Mouse (Mus musculus) intestine, embryonic 15.5 days (tissue): ENCODE results near the gene Rpl29. TPM values are rescaled to one million over a fixed set of nuclear protein-coding genes. Genes with fewer than 3 reads are reported as not detected.

Source experiments
- ATAC-seq: fragments of 200-750 bp; cut with Nextera tagmentation; 2 replicates; pipeline ENCODE4 v1.8.0; 2017; ENCODE audit warnings: moderate TSS enrichment, moderate library complexity
- H3K27ac ChIP-seq: fragments of 300-500 bp; sonication (generic); 2 replicates; pipeline ENCODE4 v1.5.1; 2015; ENCODE audit warnings: mild to moderate bottlenecking, inconsistent platforms
- H3K27me3 ChIP-seq: fragments of 300-500 bp; sonication (generic); replicated peaks from 2 replicates; pipeline ENCODE4 v1.6.1; 2015; ENCODE audit warnings: inconsistent platforms
- H3K36me3 ChIP-seq: fragments of 300-500 bp; sonication (generic); 2 replicates; pipeline ENCODE4 v1.6.1; 2015; ENCODE audit warnings: inconsistent platforms
- H3K4me1 ChIP-seq: fragments of 300-500 bp; sonication (generic); replicated peaks from 2 replicates; pipeline ENCODE4 v1.6.1; 2015; ENCODE audit warnings: inconsistent platforms
- H3K4me2 ChIP-seq: fragments of 300-500 bp; sonication (generic); replicated peaks from 2 replicates; pipeline ENCODE4 v1.6.1; 2015; ENCODE audit warnings: mild to moderate bottlenecking, inconsistent platforms
- H3K4me3 ChIP-seq: fragments of 300-500 bp; sonication (generic); replicated peaks from 2 replicates; pipeline ENCODE4 v1.5.1; 2015; ENCODE audit warnings: inconsistent platforms
- H3K9ac ChIP-seq: fragments of 300-500 bp; sonication (generic); 2 replicates; pipeline ENCODE4 v1.6.1; 2015; ENCODE audit warnings: inconsistent platforms
- H3K9me3 ChIP-seq: fragments of 300-500 bp; sonication (generic); 2 replicates; pipeline ENCODE4 v1.6.1; 2016; ENCODE audit warnings: inconsistent platforms
- WGBS: fragments of 180-500 bp; shearing (Covaris S2); methylation state at CpG from one replicate; pipeline ENCODE4 v1.1.7; 2015; 5-methylcytosine and 5-hydroxymethylcytosine counted together
- polyA plus RNA-seq: library from polyadenylated mRNA; unstranded; fragments of >200 nt; fragmentation: Nextera tagmentation; extraction: Ambion mirVana; gene quantifications from 2 replicates; pipeline ENCODE4 v1.2.1, GENCODE M21; 2015

Rpl29 gene
- polyA plus RNA-seq, 1 experiment from 2014 or later, result 1,002 TPM

- peak overlapping the region; percentile 41 for H3K4me2 ChIP-seq
- peaks cover 77% of the 10 kb centered on the region for H3K4me1 ChIP-seq
- H3K27ac ChIP-seq, result no peak overlapping the region; the same call in none of the 2 replicates
- no peaks in the 10 kb centered on the region for H3K9me3 ChIP-seq
- 0 out of 2 replicates have a peak overlapping the region, but pooled peaks have one; percentile 2 for H3K4me3 ChIP-seq
- H3K36me3 ChIP-seq, result no peaks in the 10 kb centered on the region
- H3K27me3 ChIP-seq, result no peaks in the 10 kb centered on the region
- ATAC-seq, result no peak
- H3K9ac ChIP-seq, result no peak overlapping the region
- 7% methylated on average over 9 of the region's 9 CpGs for WGBS
Measured at GRCm38 (mm10) chr9:106450661-106451060, 21.4 kb downstream of the Rpl29 start.

GRCm38 (mm10) chr9:106451298-106451697 is 22.0 kb downstream of the Rpl29 start:
- Histone ChIP-seq H3K27ac (no peak overlapping the region), H3K36me3 (no peaks in the 10 kb centered on the region), H3K9ac (no peak overlapping the region), H3K9me3 (no peaks in the 10 kb centered on the region), H3K27me3 (no peaks in the 10 kb centered on the region), H3K4me3 (no peak overlapping the region), H3K4me2 (no peak overlapping the region), H3K4me1 (peaks cover 77% of the 10 kb centered on the region)
- no peak for ATAC-seq
- 65% methylated on average over 11 of the region's 11 CpGs for WGBS

GRCm38 (mm10) chr9:106451899-106452298 is 22.6 kb downstream of the Rpl29 start:
- Histone ChIP-seq H3K9me3 (no peaks in the 10 kb centered on the region), H3K4me2 (no peak overlapping the region), H3K9ac (no peak overlapping the region), H3K36me3 (no peaks in the 10 kb centered on the region), H3K4me3 (no peak overlapping the region), H3K27ac (no peak overlapping the region), H3K27me3 (no peaks in the 10 kb centered on the region), H3K4me1 (peaks cover 79% of the 10 kb centered on the region)
- no peak for ATAC-seq
- 54% methylated on average over 2 of the region's 2 CpGs for WGBS

GRCm38 (mm10) chr9:106452351-106452750 is 23.1 kb downstream of the Rpl29 start:
- peak overlapping the region; percentile 66; the same call in 1 of the 2 replicates for H3K4me3 ChIP-seq
- H3K27ac ChIP-seq, result no peak overlapping the region
- no peaks in the 10 kb centered on the region for H3K36me3 ChIP-seq
- no peak for ATAC-seq
- peak overlapping the region; percentile 93 for H3K4me2 ChIP-seq
- no peaks in the 10 kb centered on the region for H3K27me3 ChIP-seq
- 37% methylated on average over 6 of the region's 6 CpGs for WGBS
- no peaks in the 10 kb centered on the region for H3K9me3 ChIP-seq
- H3K4me1 ChIP-seq, result peaks cover 81% of the 10 kb centered on the region
- no peak overlapping the region for H3K9ac ChIP-seq

GRCm38 (mm10) chr9:106452821-106453220 is 23.6 kb downstream of the Rpl29 start:
- no peaks in the 10 kb centered on the region for H3K9me3 ChIP-seq
- 0 out of 2 replicates have a peak overlapping the region, but pooled peaks have one; percentile 10 for H3K9ac ChIP-seq
- peak overlapping the region; percentile 66 for H3K4me3 ChIP-seq
- 8% methylated on average over 7 of the region's 7 CpGs for WGBS
- peak overlapping the region; percentile 93 for H3K4me2 ChIP-seq
- no peak; the same call in 1 of the 2 replicates for ATAC-seq
- no peaks in the 10 kb centered on the region for H3K36me3 ChIP-seq
- H3K27me3 ChIP-seq, result no peaks in the 10 kb centered on the region
- peaks cover 78% of the 10 kb centered on the region for H3K4me1 ChIP-seq
- peak overlapping the region; percentile 84 for H3K27ac ChIP-seq

- ATAC-seq, result peak; percentile 78
- H3K4me1 ChIP-seq, result peaks cover 72% of the 10 kb centered on the region
- H3K9me3 ChIP-seq, result no peaks in the 10 kb centered on the region
- H3K27me3 ChIP-seq, result no peaks in the 10 kb centered on the region
- H3K36me3 ChIP-seq, result no peaks in the 10 kb centered on the region
- peak within 1 kb of the TSS; percentile 74 for H3K9ac ChIP-seq
- peak within 1 kb of the TSS; percentile 66 for H3K4me3 ChIP-seq
- H3K27ac ChIP-seq, result peak within 1 kb of the TSS; percentile 84
- under 1% methylated on average over 33 of the region's 74 CpGs for whole genome bisulfite sequencing
- peak within 1 kb of the TSS; percentile 93 for H3K4me2 ChIP-seq
Measured at GRCm38 (mm10) chr9:106453271-106454070, 24.2 kb downstream of the Rpl29 start, which contains the start of gene Pcbp4. Pcbp4 (plus strand) TSS chr9:106453291.

- Histone ChIP-seq H3K9ac (peak overlapping the region; percentile 70), H3K4me2 (peak overlapping the region; percentile 93), H3K4me3 (peak overlapping the region; percentile 66), H3K27ac (peak overlapping the region; percentile 81), H3K9me3 (no peaks in the 10 kb centered on the region), H3K4me1 (peaks cover 66% of the 10 kb centered on the region), H3K36me3 (no peaks in the 10 kb centered on the region), H3K27me3 (no peaks in the 10 kb centered on the region)
- peak; percentile 27 for ATAC-seq
- whole genome bisulfite sequencing, result 5% methylated on average over 19 of the region's 20 CpGs
Measured at GRCm38 (mm10) chr9:106454071-106454761, 25.0 kb downstream of the Rpl29 start.

- H3K9ac ChIP-seq, result peak overlapping the region; percentile 70
- H3K4me1 ChIP-seq, result peaks cover 59% of the 10 kb centered on the region
- 13% methylated on average over 17 of the region's 17 CpGs for WGBS
- H3K27me3 ChIP-seq, result no peaks in the 10 kb centered on the region
- ATAC-seq, result no peak
- H3K4me2 ChIP-seq, result peak overlapping the region; percentile 93
- H3K9me3 ChIP-seq, result no peaks in the 10 kb centered on the region
- H3K36me3 ChIP-seq, result no peaks in the 10 kb centered on the region
- H3K4me3 ChIP-seq, result peak overlapping the region; percentile 66
- peak overlapping the region; percentile 36; the same call in 1 of the 2 replicates for H3K27ac ChIP-seq
Measured at GRCm38 (mm10) chr9:106454888-106455681, 25.8 kb downstream of the Rpl29 start.

- Histone ChIP-seq H3K27me3 (no peaks in the 10 kb centered on the region), H3K27ac (peak overlapping the region; percentile 36; the same call in 1 of the 2 replicates), H3K4me2 (peak overlapping the region; percentile 93), H3K4me3 (no peak overlapping the region), H3K4me1 (peaks cover 44% of the 10 kb centered on the region), H3K9me3 (no peaks in the 10 kb centered on the region), H3K36me3 (peaks cover 5% of the 10 kb centered on the region; the same call in 1 of the 2 replicates), H3K9ac (peak overlapping the region; percentile 5; the same call in 1 of the 2 replicates)
- ATAC-seq, result no peak
- WGBS, result 42% methylated on average over 15 of the region's 15 CpGs
Measured at GRCm38 (mm10) chr9:106456325-106457162, 27.3 kb downstream of the Rpl29 start.

- 53% methylated on average over 9 of the region's 9 CpGs for WGBS
- no peak for ATAC-seq
- peak overlapping the region; percentile 93 for H3K4me2 ChIP-seq
- H3K27me3 ChIP-seq, result no peaks in the 10 kb centered on the region
- H3K9ac ChIP-seq, result peak overlapping the region; percentile 5; the same call in 1 of the 2 replicates
- H3K4me1 ChIP-seq, result peaks cover 41% of the 10 kb centered on the region
- H3K4me3 ChIP-seq, result no peak overlapping the region
- H3K9me3 ChIP-seq, result no peaks in the 10 kb centered on the region
- peaks cover 8% of the 10 kb centered on the region; the same call in 1 of the 2 replicates for H3K36me3 ChIP-seq
- H3K27ac ChIP-seq, result peak overlapping the region; percentile 36; the same call in 1 of the 2 replicates
Measured at GRCm38 (mm10) chr9:106457163-106457559, 27.9 kb downstream of the Rpl29 start.

- Histone ChIP-seq H3K9me3 (no peaks in the 10 kb centered on the region), H3K4me2 (no peak overlapping the region), H3K27ac (no peak overlapping the region), H3K27me3 (no peaks in the 10 kb centered on the region), H3K9ac (no peak overlapping the region), H3K36me3 (peaks cover 9% of the 10 kb centered on the region; the same call in 1 of the 2 replicates), H3K4me1 (peaks cover 36% of the 10 kb centered on the region), H3K4me3 (no peak overlapping the region)
- WGBS, result 74% methylated on average over 5 of the region's 5 CpGs
- no peak for ATAC-seq
Measured at GRCm38 (mm10) chr9:106457920-106458319, 28.7 kb downstream of the Rpl29 start.
